Mouse (Mus musculus) bone marrow, adult 2 months (tissue): ENCODE measurements around the gene Homer2.

ENCODE experiments used
- CTCF ChIP-seq: fragments of 200-500 bp; IDR thresholded peaks from 2 replicates; pipeline ENCODE4 v1.5.1; 2011; ENCODE audit warnings: low read length, control low read depth; ENCODE audit not compliant: control insufficient read depth, insufficient read depth
- POLR2A ChIP-seq: fragments of 200-500 bp; IDR thresholded peaks from 2 replicates; pipeline ENCODE4 v1.6.1; 2011; ENCODE audit warnings: low read depth, mild to moderate bottlenecking, control low read depth, low read length, borderline replicate concordance; ENCODE audit not compliant: control insufficient read depth

- TF ChIP-seq POLR2A (no peak), CTCF (no peak)
These were observed 133.9 kb downstream of the Homer2 start for GRCm38 (mm10) chr7:81573397-81573796.
